Mouse (Mus musculus): ENCODE data around the gene Lce1a2.
"Not testable (repeated sequence)": the region's sequence is repeated elsewhere in the genome, so short reads cannot be mapped to it uniquely, and the experiment has no call there.

Gene Lce1a2

DNA sequence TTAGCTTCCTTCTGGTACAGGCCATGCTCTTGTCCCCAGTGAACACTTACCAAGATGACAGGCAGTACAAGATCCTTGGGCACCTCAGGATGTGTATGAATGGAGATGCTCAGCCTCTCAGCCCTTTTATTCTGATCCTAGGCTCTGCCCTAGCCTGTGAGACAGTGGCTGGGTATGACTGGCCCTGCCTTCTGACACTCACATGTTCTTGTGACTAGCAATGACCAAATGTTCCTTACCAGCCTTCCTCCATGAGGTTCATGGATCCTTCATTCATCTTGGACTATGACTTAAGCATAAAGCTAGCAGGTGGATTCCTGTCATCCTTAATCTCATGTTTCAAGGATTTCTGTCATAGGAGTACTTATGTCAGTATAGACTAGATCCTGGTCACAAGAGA lies at the start of gene Lce1a2:
Gene Lce1a2, minus strand, starts transcription at position 101 of the 400 bp plus-strand sequence.
- no peak for DNase-seq (ENCODE audit: low spot score in 2 of 2)

DNA sequence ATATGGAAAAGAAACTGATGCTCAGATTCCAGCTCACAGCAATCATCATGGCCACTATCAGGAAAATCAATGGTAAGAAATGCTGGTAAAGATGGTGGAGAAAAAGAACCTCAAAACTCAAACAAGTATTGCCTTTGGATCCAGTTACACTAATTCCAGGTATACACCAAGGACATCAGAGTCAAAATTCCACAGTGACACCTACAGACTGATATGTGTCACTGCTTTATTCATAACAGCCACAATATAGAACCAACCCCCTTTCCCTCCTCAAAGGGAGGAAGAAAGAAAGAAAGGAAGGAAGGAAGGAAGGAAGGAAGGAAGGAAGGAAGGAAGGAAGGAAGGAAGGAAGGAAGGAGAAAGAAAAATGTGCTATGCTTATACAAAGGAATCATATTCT lies 45.0 kb upstream of the Lce1a2 start:
- DNase-seq (ENCODE audit: low spot score in 2 of 2), result no peak

DNA sequence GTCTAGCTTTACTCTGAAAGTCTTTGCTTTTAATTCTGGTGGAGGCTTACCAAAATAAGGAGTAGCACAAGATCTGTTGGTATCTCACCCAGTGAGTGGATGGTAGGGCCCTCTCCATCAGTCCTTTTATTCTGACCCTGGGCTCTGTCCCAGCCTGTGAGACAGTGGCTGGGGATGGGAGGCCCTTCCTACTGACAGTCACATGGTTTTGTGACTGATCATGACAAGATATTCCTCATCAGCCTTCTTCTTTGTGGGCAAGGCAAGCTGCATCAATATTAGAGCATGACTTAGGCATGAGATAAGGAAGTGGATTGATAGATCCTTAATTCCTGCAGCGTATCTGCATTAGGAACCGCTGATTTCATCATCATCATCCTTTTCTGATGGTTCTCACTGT lies 38.9 kb upstream of the Lce1a2 start, which contains the start of gene Lce1e:
Gene Lce1e, minus strand, starts transcription at position 101 of the 400 bp plus-strand sequence.
- DNase-seq (ENCODE audit: low spot score in 2 of 2), result no peak

DNA sequence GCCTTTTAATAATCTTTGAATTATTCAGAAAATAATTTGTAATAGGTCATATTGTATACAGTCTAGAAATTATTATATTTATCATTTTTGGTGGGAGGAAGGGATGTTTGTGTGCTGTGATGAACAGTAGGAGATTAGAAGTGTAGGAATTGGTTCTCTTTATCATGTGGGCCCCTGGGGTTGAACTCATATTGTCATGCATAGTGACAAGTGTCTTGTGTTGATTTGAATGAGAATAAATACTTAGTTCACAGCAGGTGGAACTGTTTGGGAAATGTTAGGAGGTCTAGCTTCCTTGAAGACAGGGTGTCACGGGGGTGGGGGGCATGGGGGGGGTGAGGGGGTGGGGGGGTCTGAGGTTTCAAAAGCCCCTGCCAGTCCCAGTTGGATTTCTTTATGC lies 24.5 kb upstream of the Lce1a2 start:
- DNase-seq (ENCODE audit: low spot score in 2 of 2), result no peak

DNA sequence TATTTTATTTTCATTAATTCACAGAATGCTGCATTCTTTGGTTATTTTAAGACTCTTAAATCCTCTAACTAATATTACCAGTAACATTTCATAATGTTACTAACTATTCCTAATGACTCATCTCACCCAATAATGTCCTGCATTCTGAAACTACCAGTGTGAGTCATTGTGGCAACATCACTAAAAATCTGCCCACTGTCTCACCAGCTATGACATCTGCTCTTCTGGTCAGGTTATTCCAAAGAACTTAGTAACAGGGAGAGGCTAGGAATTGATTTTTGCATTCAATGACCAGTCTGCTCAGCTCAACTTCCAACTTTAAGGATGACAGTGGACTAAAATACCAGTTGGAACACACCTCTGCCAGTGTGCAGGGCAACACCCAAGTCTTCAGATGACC lies 21.6 kb upstream of the Lce1a2 start:
- no peak for DNase-seq (ENCODE audit: low spot score in 2 of 2)

DNA sequence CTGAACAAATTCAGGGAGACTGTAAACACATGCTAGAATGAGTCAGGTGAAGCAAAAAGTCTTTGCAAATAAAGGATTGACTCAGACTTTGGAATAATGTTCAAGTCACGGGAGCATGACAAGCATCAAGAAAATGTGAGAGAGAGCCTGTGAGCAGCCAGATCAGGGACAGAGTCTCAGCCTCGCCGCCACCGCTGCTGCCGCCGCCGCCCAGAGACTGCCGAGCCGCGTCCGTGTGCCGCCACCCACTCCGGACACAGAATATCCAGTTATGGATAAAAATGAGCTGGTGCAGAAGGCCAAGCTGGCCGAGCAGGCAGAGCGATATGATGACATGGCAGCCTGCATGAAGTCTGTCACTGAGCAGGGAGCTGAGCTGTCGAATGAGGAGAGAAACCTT lies 19.0 kb upstream of the Lce1a2 start:
- DNase-seq (ENCODE audit: low spot score in 2 of 2), result not testable (repeated sequence)

DNA sequence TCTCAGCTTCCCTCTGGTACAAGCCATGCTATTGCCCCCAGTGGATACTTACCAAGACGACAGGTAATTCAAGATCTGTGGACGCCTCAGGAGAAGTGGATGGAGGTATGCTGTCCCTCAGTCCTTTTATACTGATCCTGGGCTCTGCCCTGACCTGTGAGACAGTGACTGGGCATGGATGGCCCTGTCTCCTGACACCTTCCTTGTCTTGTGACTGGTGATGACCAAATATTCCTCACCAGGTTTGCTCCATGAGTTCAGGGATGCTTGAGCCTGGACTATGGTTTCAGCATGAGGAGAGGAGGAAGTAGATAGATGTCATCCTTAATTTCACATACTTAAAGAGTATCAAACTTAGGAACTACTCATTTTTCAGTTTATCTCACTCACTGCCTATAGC lies 17.0 kb upstream of the Lce1a2 start, which contains the start of gene Lce1d:
Gene Lce1d, minus strand, starts transcription at position 101 of the 400 bp plus-strand sequence.
- no peak for DNase-seq (ENCODE audit: low spot score in 2 of 2)

DNA sequence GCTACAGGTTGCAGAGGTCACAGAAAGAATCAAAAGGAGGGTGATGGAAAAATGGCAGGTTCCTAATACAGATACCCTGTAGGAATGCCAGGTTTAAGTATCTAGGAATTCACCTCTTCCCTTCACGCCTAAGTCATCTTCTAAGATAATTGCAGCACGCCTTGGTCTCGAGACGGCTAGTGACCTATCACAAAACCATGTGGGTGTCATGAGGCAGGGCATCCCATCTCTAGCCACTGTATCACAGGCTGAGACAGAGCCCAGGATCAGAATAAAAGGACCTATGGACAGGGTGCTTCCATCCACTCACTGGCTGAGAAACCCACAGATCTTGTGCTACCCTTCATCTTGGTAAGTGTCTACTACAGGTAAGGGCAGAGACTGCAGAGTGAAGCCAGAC lies 8.8 kb upstream of the Lce1a2 start, which contains the start of gene Lce1c:
Gene Lce1c, plus strand, starts transcription at position 301 of the 400 bp plus-strand sequence.
- DNase-seq (ENCODE audit: low spot score in 2 of 2), result no peak

DNA sequence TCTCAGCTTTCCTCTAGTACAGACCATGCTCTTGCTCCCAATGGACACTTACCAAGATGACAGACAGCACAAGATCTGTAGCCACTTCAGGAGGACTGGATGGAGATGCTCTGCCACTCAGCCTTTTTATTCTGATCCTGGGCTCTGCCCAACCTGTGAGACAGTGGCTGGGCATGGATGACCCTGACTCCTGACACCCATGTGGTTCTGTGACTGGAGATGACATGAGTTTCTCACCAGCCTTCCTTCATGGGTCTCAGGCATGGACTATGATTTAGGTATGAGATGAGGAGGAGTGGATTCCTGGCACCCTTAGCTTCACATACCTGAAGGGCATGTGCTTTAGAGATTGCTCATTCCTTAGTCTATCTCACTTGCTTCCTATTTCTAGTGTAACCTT lies 13.3 kb downstream of the Lce1a2 start, which contains the start of gene Lce1b:
Gene Lce1b, minus strand, starts transcription at position 101 of the 400 bp plus-strand sequence.
- no peak for DNase-seq (ENCODE audit: low spot score in 2 of 2)

DNA sequence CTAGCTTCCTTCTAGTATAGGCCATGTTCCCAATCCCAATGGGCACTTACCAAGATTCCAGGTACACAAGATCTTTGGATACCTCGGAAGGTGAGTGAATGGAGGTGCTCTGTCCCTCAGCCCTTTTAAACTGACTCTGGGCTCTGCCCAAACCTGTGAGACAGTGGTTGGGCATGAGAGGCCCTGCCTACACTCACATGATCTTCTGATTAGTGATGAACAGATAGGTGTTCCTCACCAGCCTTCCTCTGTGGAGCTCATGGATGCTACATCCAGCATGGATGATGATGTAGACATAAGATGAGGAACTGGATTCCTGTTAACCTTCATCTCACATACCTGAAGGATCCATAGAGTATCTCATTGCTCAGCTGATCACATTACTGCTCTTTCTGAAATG lies 21.9 kb downstream of the Lce1a2 start, which contains the start of gene Lce1a1:
Gene Lce1a1, minus strand, starts transcription at position 101 of the 400 bp plus-strand sequence.
- no peak for DNase-seq (ENCODE audit: low spot score in 2 of 2)

DNA sequence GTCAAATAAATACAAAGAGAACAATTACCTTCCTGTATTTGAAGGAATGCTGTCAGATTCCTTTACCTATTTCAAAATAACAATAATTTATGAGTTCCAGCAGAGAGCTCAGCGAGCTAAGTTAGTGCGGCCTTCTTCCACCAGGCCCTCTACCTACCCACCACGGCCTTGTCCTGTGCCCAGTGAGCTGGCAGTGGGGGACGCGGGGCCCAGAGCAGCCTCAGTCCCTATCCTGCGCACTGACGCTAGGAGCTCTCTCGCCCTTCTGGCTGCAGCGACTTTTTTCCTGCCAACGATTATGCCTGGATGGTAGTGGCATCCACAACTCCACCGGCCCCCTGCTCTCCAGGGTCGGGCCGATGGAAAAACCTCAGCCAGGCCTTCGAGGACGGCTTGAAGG lies 30.3 kb downstream of the Lce1a2 start:
- DNase-seq (ENCODE audit: low spot score in 2 of 2), result no peak

DNA sequence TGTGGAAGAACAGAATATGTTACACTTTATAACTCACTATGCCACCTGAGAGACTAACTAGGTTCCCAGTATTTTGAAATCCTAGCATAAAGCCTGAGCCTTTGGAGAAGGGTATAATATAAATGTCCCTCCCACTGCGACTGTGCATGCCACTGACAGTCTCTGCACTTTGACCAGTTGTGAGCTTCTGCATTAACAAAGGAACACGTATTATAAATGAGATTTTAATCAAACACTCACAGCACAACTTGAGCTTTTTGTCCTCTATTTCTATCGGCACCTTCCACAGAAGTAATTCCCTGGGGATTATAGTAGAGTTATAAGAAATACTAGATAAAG lies 31.5 kb downstream of the Lce1a2 start:
- no peak for DNase-seq (ENCODE audit: low spot score in 2 of 2)

DNA sequence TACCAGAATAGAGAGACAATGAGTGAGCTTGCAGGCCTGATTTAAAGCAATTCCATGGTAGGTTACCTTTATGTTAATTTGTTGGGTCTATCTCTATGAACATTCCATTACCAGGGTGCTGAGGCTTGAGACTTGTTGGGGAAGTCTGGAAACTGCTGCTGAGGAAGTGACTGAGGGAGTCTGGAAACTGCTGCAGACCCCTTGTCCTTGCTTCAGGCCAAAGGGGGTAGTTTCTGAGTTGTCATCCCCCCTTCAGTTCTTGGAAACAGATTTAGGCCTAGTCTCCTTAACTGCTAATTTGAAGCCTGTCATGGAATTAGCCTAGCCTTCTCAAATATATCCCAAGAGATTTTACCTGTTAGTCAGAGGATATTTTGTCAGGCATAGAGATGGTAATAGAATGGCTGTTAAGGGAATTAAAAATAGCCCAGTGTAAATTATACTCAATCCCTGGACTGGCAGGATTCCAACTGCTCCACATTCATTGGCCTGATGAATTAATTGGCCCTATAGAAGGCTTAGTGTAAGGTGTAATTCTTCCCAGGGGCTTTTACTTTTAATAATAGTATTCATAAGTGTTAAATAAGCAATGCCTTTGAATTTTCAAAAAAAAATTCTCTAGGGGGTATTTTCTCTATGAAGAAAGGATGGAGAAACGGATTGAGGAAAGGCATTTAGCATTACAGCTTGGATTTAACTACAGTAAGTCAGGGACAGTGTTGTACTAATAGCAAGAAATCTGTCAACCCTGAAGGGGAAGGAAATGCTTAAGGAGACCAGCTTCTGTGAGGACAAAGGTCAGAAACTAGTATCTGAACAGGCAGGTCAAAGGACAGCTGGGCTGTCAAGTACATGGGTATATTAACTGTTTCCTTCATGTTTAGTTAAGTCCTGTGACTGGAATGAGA lies 32.1 kb downstream of the Lce1a2 start:
- DNase-seq (ENCODE audit: low spot score in 2 of 2), result no peak

DNA sequence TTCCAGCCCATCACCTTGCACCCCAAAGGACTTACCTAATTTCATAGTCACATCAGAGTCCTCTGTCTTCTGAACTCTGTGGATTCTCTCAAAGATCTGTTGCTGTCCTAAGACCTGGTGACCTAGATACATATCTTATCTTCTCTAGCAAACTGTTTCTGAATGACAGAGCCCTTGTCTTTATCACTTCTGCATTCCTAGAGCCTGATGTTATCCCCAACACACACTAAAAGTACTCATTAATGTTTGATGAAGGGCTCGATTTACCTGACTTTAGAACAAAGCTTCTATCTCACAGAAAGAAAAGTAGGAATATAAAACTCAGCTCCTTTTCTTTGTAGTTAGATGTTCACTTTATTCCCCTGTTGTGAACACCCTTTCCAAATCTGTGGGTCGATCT lies 48.6 kb downstream of the Lce1a2 start, which contains the start of gene Lce6a:
Gene Lce6a, minus strand, starts transcription at position 101 of the 400 bp plus-strand sequence.
- DNase-seq (ENCODE audit: low spot score in 2 of 2), result no peak

Measured in frontal cortex, postnatal 14 days (tissue).